Mouse (Mus musculus): ENCODE measurements around the gene Fibcd1.

The Fibcd1 gene

GRCm38 (mm10) chr2:31769115-31769514 lies 76.7 kb downstream of the Fibcd1 start:
- no peak for DNase-seq (ENCODE audit: low spot score in 2 of 2)

DNA sequence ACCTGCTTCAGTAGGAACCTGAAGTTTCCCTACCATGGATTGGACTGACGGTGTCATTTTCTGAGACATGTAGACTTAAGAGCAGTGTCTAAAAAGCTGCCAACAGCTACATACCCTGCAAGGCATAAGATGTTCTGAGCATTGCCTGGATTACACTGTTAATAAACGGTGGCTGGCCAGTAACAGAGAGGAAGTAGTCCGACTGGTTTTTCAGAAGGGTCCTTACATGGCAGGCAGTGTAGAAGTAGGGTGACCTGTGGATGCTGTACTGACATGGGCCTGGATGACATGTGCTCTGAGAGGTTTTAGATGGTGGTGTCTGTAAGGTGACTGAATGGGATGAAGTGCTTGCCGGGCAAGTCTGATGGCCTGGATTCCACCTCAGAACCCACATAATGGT lies 78.0 kb downstream of the Fibcd1 start:
- no peak for DNase-seq (ENCODE audit: low spot score in 2 of 2)

GRCm38 (mm10) chr2:31767104-31767503 lies 78.7 kb downstream of the Fibcd1 start:
- no peak for DNase-seq (ENCODE audit: low spot score in 2 of 2)

All from frontal cortex, postnatal 10 days (tissue).